Mouse (Mus musculus) midbrain, embryonic 14.5 days (tissue): Measurements from ENCODE around the gene Mob3b. TPM values are rescaled to one million over a fixed set of nuclear protein-coding genes. Genes with fewer than 3 reads are reported as not detected.

ENCODE experiments used
- ATAC-seq: fragments of 200-750 bp; cut with Nextera tagmentation; 2 replicates; pipeline ENCODE4 v1.8.0; 2017; ENCODE audit warnings: moderate number of reproducible peaks, moderate library complexity; ENCODE audit not compliant: low FRiP score, low TSS enrichment
- DNase-seq: peaks from one replicate; pipeline ENCODE4 v3.0.0-alpha.2; 2015
- H3K27ac ChIP-seq: fragments of 300-500 bp; sonication (generic); replicated peaks from 2 replicates; pipeline ENCODE4 v1.5.1; 2014; ENCODE audit warnings: mild to moderate bottlenecking, low read depth, low read length, moderate library complexity
- H3K27me3 ChIP-seq: fragments of 300-500 bp; sonication (generic); 2 replicates; pipeline ENCODE4 v1.6.1; 2014; ENCODE audit warnings: low read length, control low read depth, mixed read lengths; ENCODE audit not compliant: control insufficient read depth, insufficient read depth
- H3K36me3 ChIP-seq: fragments of 300-500 bp; sonication (generic); 2 replicates; pipeline ENCODE4 v1.6.1; 2014; ENCODE audit warnings: low read length, control low read depth; ENCODE audit not compliant: control insufficient read depth, insufficient read depth
- H3K4me1 ChIP-seq: fragments of 300-500 bp; sonication (generic); 2 replicates; pipeline ENCODE4 v1.6.1; 2014; ENCODE audit warnings: mild to moderate bottlenecking, antibody characterized with exemption, low read length, control low read depth; ENCODE audit not compliant: control insufficient read depth, insufficient read depth
- H3K4me2 ChIP-seq: fragments of 300-500 bp; sonication (generic); 2 replicates; pipeline ENCODE4 v1.6.1; 2014; ENCODE audit warnings: mild to moderate bottlenecking, low read length, moderate library complexity
- H3K4me3 ChIP-seq: fragments of 300-500 bp; sonication (generic); replicated peaks from 2 replicates; pipeline ENCODE4 v1.5.1; 2014; ENCODE audit warnings: low read depth, low read length
- H3K9ac ChIP-seq: fragments of 300-500 bp; sonication (generic); replicated peaks from 2 replicates; pipeline ENCODE4 v1.6.1; 2014; ENCODE audit warnings: mild to moderate bottlenecking, low read length, moderate library complexity
- H3K9me3 ChIP-seq: fragments of 300-500 bp; sonication (generic); 2 replicates; pipeline ENCODE4 v1.6.1; 2016; ENCODE audit warnings: low read length, control low read depth, mixed read lengths; ENCODE audit not compliant: control insufficient read depth
- WGBS: fragments of 180-500 bp; shearing (Covaris S2); extraction: QIAGEN DNeasy Blood & Tissue Kit; methylation state at CpG from one replicate; pipeline ENCODE4 v1.1.7; 2014; 5-methylcytosine and 5-hydroxymethylcytosine counted together
- polyA plus RNA-seq: library from polyadenylated mRNA; unstranded; fragments of >200 nt; fragmentation: Nextera tagmentation; extraction: Ambion mirVana; gene quantifications from 2 replicates; pipeline ENCODE4 v1.2.1, GENCODE M21; 2014

Gene Mob3b
- polyA plus RNA-seq, 1 experiment from 2014 or later = 5.5 TPM

DNA sequence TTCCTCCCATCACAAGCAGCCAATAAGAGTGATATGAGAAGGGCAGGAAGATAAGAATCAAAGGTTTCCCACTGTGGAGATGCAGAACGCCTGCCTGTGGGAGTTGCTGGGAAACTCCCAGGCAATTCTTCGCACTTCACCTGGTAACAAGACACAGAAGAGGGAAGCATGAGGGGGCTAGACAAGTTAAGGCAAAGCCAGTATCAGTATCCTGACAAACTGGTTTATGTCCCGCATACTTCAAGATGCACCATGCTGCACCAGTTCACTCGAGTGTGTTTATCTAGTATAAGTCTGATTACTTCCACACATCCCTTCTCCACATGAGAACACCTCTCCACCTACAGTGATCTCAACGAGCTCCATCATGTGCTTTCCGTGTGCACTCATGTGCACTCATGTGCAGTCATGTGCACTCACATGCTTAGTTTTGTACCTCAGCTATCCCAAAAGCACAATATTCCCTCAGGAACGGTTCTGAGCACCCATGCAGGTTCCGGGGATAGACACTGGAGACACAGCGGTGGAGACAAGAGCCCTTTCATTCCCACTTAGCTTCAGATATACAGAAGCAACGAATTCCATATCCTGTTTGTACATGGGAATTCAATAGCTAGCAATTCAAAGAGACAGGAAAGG is 74.7 kb downstream of the Mob3b start:
- 81% methylated on average over 10 of the region's 10 CpGs for WGBS
- no peak for ATAC-seq

DNA sequence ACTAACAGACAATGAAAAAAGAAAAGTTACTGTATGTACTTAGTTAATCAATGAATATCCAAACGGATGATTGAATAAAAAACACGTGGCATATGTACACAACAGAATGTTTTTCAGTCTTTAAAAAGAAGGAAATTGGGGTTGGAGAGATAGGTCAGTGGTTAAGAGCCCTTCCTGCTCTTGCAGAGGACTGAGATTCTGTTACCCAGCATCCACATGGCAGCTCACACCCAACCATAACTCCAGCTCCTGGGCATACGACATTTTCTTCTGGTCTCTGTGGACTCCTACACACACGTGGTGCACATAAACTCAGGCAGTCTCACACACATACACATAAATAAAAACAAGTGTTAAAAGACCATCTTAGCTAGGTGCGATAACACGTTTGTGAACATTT is 77.0 kb downstream of the Mob3b start:
- 94% methylated on average over 6 of the region's 6 CpGs for WGBS
- no peak for DNase-seq
- H3K4me3 ChIP-seq = no peak overlapping the region
- no peaks in the 10 kb centered on the region for H3K36me3 ChIP-seq
- no peaks in the 10 kb centered on the region for H3K9me3 ChIP-seq
- no peak overlapping the region for H3K9ac ChIP-seq
- no peak overlapping the region for H3K27ac ChIP-seq
- H3K27me3 ChIP-seq = no peaks in the 10 kb centered on the region
- H3K4me1 ChIP-seq = no peaks in the 10 kb centered on the region
- no peak for ATAC-seq
- H3K4me2 ChIP-seq = no peak overlapping the region

More for the DNA sequence above, 74.7 kb downstream of the Mob3b start:
- Histone ChIP-seq H3K27ac (no peak overlapping the region), H3K27me3 (no peaks in the 10 kb centered on the region), H3K9me3 (no peaks in the 10 kb centered on the region), H3K9ac (no peak overlapping the region), H3K36me3 (no peaks in the 10 kb centered on the region), H3K4me1 (no peaks in the 10 kb centered on the region), H3K4me2 (no peak overlapping the region), H3K4me3 (no peak overlapping the region)
- no peak for DNase-seq

DNA sequence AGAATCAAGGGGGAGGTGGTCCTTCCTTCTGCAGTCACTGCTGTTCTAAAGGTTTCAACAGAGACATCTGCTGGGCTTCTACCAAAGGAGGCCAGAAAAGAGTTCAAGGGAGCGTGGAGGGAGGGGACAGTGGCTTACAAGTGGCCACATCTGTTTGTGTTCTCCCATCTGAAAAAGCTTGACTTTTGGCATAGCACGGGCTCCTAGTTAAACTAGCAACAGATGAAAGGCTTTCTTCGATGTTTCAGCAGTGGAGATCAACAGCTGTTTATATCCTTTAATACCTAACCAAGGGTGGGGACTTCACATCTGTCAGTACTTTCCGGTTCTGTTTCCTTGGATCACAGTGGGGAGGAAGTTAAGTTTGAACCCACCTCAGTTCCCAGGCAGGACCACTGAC is 88.5 kb downstream of the Mob3b start:
- Histone ChIP-seq H3K9me3 (no peaks in the 10 kb centered on the region), H3K4me2 (no peak overlapping the region), H3K27ac (no peak overlapping the region), H3K27me3 (no peaks in the 10 kb centered on the region), H3K4me1 (peaks cover 7% of the 10 kb centered on the region; the same call in 1 of the 2 replicates), H3K36me3 (no peaks in the 10 kb centered on the region), H3K9ac (no peak overlapping the region), H3K4me3 (no peak overlapping the region)
- ATAC-seq = no peak
- 71% methylated on average over 4 of the region's 4 CpGs for WGBS
- no peak for DNase-seq

- Histone ChIP-seq H3K4me3 (no peak overlapping the region), H3K4me2 (no peak overlapping the region), H3K9me3 (no peaks in the 10 kb centered on the region), H3K9ac (no peak overlapping the region), H3K27me3 (no peaks in the 10 kb centered on the region), H3K36me3 (no peaks in the 10 kb centered on the region), H3K4me1 (peaks cover 7% of the 10 kb centered on the region; the same call in 1 of the 2 replicates), H3K27ac (no peak overlapping the region)
- ATAC-seq (no peak), DNase-seq (no peak)
- 73% methylated on average over 4 of the region's 4 CpGs for WGBS
These were observed 91.1 kb downstream of the Mob3b start for GRCm38 (mm10) chr4:35066163-35066562.

- Histone ChIP-seq H3K9me3 (no peaks in the 10 kb centered on the region), H3K27me3 (no peaks in the 10 kb centered on the region), H3K27ac (no peak overlapping the region; the same call in 1 of the 2 replicates), H3K4me3 (no peak overlapping the region), H3K36me3 (no peaks in the 10 kb centered on the region), H3K4me2 (no peak overlapping the region), H3K9ac (no peak overlapping the region), H3K4me1 (peaks cover 7% of the 10 kb centered on the region; the same call in 1 of the 2 replicates)
- DNase-seq (peak; percentile 23), ATAC-seq (peak; percentile 53; the same call in 1 of the 2 replicates)
- 50% methylated on average over 15 of the region's 15 CpGs for WGBS
These were observed 92.0 kb downstream of the Mob3b start for GRCm38 (mm10) chr4:35065075-35065838.

- peaks cover 7% of the 10 kb centered on the region; the same call in 1 of the 2 replicates for H3K4me1 ChIP-seq
- H3K9me3 ChIP-seq = no peaks in the 10 kb centered on the region
- H3K36me3 ChIP-seq = no peaks in the 10 kb centered on the region
- H3K4me2 ChIP-seq = no peak overlapping the region
- no peak overlapping the region for H3K27ac ChIP-seq
- DNase-seq (no peak), ATAC-seq (no peak)
- no peaks in the 10 kb centered on the region for H3K27me3 ChIP-seq
- H3K4me3 ChIP-seq = no peak overlapping the region
- 72% methylated on average over 7 of the region's 7 CpGs for WGBS
- H3K9ac ChIP-seq = no peak overlapping the region
These were observed 94.1 kb downstream of the Mob3b start for GRCm38 (mm10) chr4:35063146-35063719.

DNA sequence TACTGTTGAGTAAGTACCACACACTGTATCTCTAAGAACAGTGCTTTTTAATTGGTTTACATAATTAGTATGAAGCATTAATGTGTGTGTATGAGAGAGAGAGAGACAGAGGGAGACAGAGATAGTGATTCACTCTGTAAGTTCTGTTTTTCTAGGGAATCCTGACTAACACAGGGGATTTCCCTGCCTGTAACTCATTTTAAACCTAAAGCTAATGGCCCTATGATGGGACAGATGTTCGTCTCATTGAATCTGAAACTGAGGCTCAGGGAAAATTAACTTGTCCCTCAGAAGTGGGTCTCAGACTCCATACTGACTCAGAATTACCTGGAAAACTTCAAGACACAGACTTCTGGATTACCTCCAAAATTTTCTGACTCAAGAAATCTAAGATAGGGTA is 96.3 kb downstream of the Mob3b start:
- Histone ChIP-seq H3K4me2 (no peak overlapping the region), H3K4me3 (no peak overlapping the region), H3K27ac (no peak overlapping the region), H3K9ac (no peak overlapping the region), H3K27me3 (no peaks in the 10 kb centered on the region), H3K4me1 (peaks cover 4% of the 10 kb centered on the region; the same call in 1 of the 2 replicates), H3K9me3 (no peaks in the 10 kb centered on the region), H3K36me3 (no peaks in the 10 kb centered on the region)
- DNase-seq (no peak), ATAC-seq (no peak)
- WGBS = 95% methylated on average over 1 of the region's 1 CpGs

- H3K9me3 ChIP-seq = no peaks in the 10 kb centered on the region
- ATAC-seq = no peak
- H3K27ac ChIP-seq = no peak overlapping the region
- no peaks in the 10 kb centered on the region for H3K36me3 ChIP-seq
- no peak for DNase-seq
- no peak overlapping the region for H3K4me2 ChIP-seq
- H3K4me3 ChIP-seq = no peak overlapping the region
- H3K27me3 ChIP-seq = no peaks in the 10 kb centered on the region
- peaks cover 4% of the 10 kb centered on the region; the same call in 1 of the 2 replicates for H3K4me1 ChIP-seq
- WGBS = 92% methylated on average over 3 of the region's 3 CpGs
- H3K9ac ChIP-seq = no peak overlapping the region
These were observed 96.9 kb downstream of the Mob3b start for GRCm38 (mm10) chr4:35060401-35060800.
